Mouse (Mus musculus) liver, embryonic 14.5 days (tissue): ENCODE measurements around the gene Rfx1.

Experiments
- CTCF ChIP-seq: IDR thresholded peaks from 2 replicates; pipeline ENCODE4 v1.5.1; 2016; ENCODE audit warnings: antibody characterized with exemption, low read depth, control low read depth
- EP300 ChIP-seq: IDR thresholded peaks from 2 replicates; pipeline ENCODE4 v1.6.1; 2016; ENCODE audit warnings: antibody characterized with exemption, low read depth

GRCm38 (mm10) chr8:84089277-84089676 lies 22.6 kb downstream of the Rfx1 start:
- TF ChIP-seq CTCF (no peak), EP300 (no peak)
